8 mouse cellular contexts compared by ENCODE assay signal in the genomic region with DNA sequence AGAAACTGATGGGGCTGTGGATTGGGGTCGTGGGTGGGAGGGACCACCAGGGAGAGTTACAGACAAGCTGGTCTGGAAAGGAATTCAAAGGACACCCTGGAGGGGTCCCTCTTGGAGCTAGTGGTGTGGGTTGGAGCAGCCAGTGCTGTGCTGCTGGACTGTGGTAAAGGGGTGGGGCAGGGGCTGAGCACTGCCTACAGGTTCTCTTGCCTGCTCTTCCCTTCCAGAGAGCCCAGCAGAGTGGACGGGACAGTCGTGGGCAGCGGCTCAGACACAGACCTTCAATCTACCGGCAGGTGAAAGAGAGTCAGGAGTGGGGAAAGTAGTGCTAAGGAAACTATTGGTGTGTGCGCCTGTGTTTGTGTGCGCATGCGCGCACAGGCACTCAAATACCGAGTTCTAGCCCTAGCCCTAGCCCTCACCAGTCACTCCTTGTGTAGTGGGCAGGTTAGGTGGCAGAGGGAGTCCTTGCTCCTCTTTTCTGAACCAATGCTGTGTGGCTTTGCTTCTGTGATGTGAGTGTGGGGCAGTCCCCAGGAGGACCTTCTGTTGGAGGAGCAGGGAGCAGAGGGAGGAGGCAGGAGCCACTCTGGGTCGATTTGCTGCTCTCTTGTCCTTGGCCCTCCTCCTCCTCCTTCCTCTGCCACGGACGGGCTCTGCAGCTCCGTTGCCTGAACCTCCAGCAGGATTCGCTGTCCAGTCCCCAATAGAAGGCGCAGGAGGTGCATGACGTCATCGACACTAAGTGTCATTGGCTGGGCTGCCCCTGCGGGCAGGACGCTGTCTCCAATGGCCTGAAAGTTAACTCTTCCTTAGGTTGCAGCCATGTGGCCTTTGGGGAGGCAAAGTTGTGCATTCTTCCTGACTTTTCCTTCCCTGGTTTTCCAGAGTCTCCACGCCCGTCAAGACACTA. TPM values are rescaled to one million over a fixed set of nuclear protein-coding genes. Genes with fewer than 3 reads are reported as not detected.
DNase-seq lines count a peak whose midpoint lies in the region; ATAC-seq and TF ChIP-seq lines count a peak whose summit lies in the region.

No protein-coding gene starts in this region.

- TF ChIP-seq CTCF in E14TG2a.4 (conservative IDR thresholded peaks at IDR 0.05; ENCODE audit: low read length), result no peak

- WGBS in forebrain, embryonic 11.5 days, result 9% methylated on average over 22 of the region's 22 CpGs
- WGBS in heart, embryonic 16.5 days, result 13% methylated on average over 22 of the region's 22 CpGs
- 11% methylated on average over 22 of the region's 22 CpGs for WGBS in liver, embryonic 15.5 days (ENCODE audit: insufficient replicate concordance)
- WGBS in neural tube, embryonic 13.5 days, result 12% methylated on average over 22 of the region's 22 CpGs

- H3K4me2 ChIP-seq in forebrain, embryonic 11.5 days (ENCODE audit: low read depth, low read length, severe bottlenecking), result peak overlapping the region; percentile 48
- H3K4me2 ChIP-seq in heart, embryonic 16.5 days (ENCODE audit: low read depth, low read length), result peak overlapping the region; percentile 68
- H3K4me2 ChIP-seq in liver, embryonic 15.5 days, result peak overlapping the region; percentile 69
- H3K4me2 ChIP-seq in neural tube, embryonic 13.5 days, result peak overlapping the region; percentile 59

- peaks cover 80% of the 10 kb centered on the region for H3K4me1 ChIP-seq in E14TG2a.4 (replicated peaks; ENCODE audit: low read depth, low read length)
- peaks cover 34% of the 10 kb centered on the region for H3K4me1 ChIP-seq in forebrain, embryonic 11.5 days (replicated peaks; ENCODE audit: control insufficient read depth, insufficient read depth, low read length)
- H3K4me1 ChIP-seq in heart, embryonic 16.5 days (ENCODE audit: control insufficient read depth, insufficient read depth, low read length), result peaks cover 49% of the 10 kb centered on the region
- peaks cover 36% of the 10 kb centered on the region for H3K4me1 ChIP-seq in liver, embryonic 15.5 days (replicated peaks)
- H3K4me1 ChIP-seq in neural tube, embryonic 13.5 days (replicated peaks), result peaks cover 82% of the 10 kb centered on the region

- peak; percentile 92 for DNase-seq in c-Kit-positive CD71-positive TER-119-negative erythroid progenitor cells, embryonic 14.5 days (ENCODE audit: low read depth)
- DNase-seq in forebrain, embryonic 11.5 days (ENCODE audit: low spot score), result peak; percentile 93
- DNase-seq in kidney, postnatal 25 days, result peak; percentile 95 to 98
- DNase-seq in telencephalon, adult 2 months (ENCODE audit: low read depth, low spot score), result peak; percentile 91

- peaks cover 61% of the 10 kb centered on the region for H3K27me3 ChIP-seq in E14TG2a.4 (ENCODE audit: insufficient read depth, low read length)
- H3K27me3 ChIP-seq in forebrain, embryonic 11.5 days (ENCODE audit: control insufficient read depth, insufficient read depth, low read length), result peaks cover 23% of the 10 kb centered on the region
- H3K27me3 ChIP-seq in heart, embryonic 16.5 days (ENCODE audit: control insufficient read depth, insufficient read depth, low read length), result peaks cover 22% of the 10 kb centered on the region
- peaks cover 55% of the 10 kb centered on the region for H3K27me3 ChIP-seq in liver, embryonic 15.5 days
- peaks cover 20% of the 10 kb centered on the region for H3K27me3 ChIP-seq in neural tube, embryonic 13.5 days

- peak; percentile 89 for ATAC-seq in forebrain, embryonic 11.5 days (replicated peaks; ENCODE audit: low FRiP score)
- peak; percentile 87 for ATAC-seq in heart, embryonic 16.5 days (replicated peaks; ENCODE audit: extremely low read depth, insufficient read depth, low FRiP score)
- ATAC-seq in liver, embryonic 15.5 days (ENCODE audit: insufficient read depth), result peak; percentile 93
- ATAC-seq in neural tube, embryonic 13.5 days (ENCODE audit: low read depth), result peak; percentile 68

- H3K4me3 ChIP-seq in E14TG2a.4 (replicated peaks; ENCODE audit: low read length), result peak overlapping the region; percentile 76
- peak overlapping the region; percentile 22 for H3K4me3 ChIP-seq in forebrain, embryonic 11.5 days (ENCODE audit: low read depth, low read length)
- H3K4me3 ChIP-seq in heart, embryonic 16.5 days (ENCODE audit: low read length), result peak overlapping the region; percentile 49
- H3K4me3 ChIP-seq in liver, embryonic 15.5 days (replicated peaks), result peak overlapping the region; percentile 44
- peak overlapping the region; percentile 35 for H3K4me3 ChIP-seq in neural tube, embryonic 13.5 days

- H3K27ac ChIP-seq in forebrain, embryonic 11.5 days (ENCODE audit: low read depth, low read length), result peak overlapping the region; percentile 81
- H3K27ac ChIP-seq in heart, embryonic 16.5 days (ENCODE audit: low read length), result peak overlapping the region; percentile 91
- H3K27ac ChIP-seq in liver, embryonic 15.5 days (replicated peaks), result peak overlapping the region; percentile 80
- H3K27ac ChIP-seq in neural tube, embryonic 13.5 days (replicated peaks), result peak overlapping the region; percentile 93

- no peaks in the 10 kb centered on the region for H3K36me3 ChIP-seq in E14TG2a.4 (ENCODE audit: insufficient read depth, low read length)
- H3K36me3 ChIP-seq in forebrain, embryonic 11.5 days (ENCODE audit: control insufficient read depth, insufficient read depth, low read length), result no peaks in the 10 kb centered on the region
- H3K36me3 ChIP-seq in heart, embryonic 16.5 days (ENCODE audit: control insufficient read depth, insufficient read depth), result no peaks in the 10 kb centered on the region
- H3K36me3 ChIP-seq in liver, embryonic 15.5 days (replicated peaks), result no peaks in the 10 kb centered on the region
- no peaks in the 10 kb centered on the region for H3K36me3 ChIP-seq in neural tube, embryonic 13.5 days

- H3K9me3 ChIP-seq in E14TG2a.4 (ENCODE audit: low read length), result no peaks in the 10 kb centered on the region
- no peaks in the 10 kb centered on the region for H3K9me3 ChIP-seq in forebrain, embryonic 11.5 days (ENCODE audit: control insufficient read depth, low read length)
- H3K9me3 ChIP-seq in heart, embryonic 16.5 days (replicated peaks; ENCODE audit: control insufficient read depth, low read length), result no peaks in the 10 kb centered on the region
- H3K9me3 ChIP-seq in liver, embryonic 15.5 days (replicated peaks), result no peaks in the 10 kb centered on the region
- H3K9me3 ChIP-seq in neural tube, embryonic 13.5 days, result no peaks in the 10 kb centered on the region

- peak overlapping the region; percentile 52 for H3K9ac ChIP-seq in forebrain, embryonic 11.5 days (ENCODE audit: low read length)
- H3K9ac ChIP-seq in heart, embryonic 16.5 days (ENCODE audit: low read length), result peak overlapping the region; percentile 76
- peak overlapping the region; percentile 40 for H3K9ac ChIP-seq in liver, embryonic 15.5 days
- peak overlapping the region; percentile 64 for H3K9ac ChIP-seq in neural tube, embryonic 13.5 days

RNA-seq across cellular contexts. Expression of a gene that starts 3.5 kb away (rescaled TPM):
- polyA plus RNA-seq in forebrain, embryonic 11.5 days (2014; fragmentation: Nextera tagmentation; extraction: Ambion mirVana), result 1.7 TPM in 2 replicates
- polyA plus RNA-seq in heart, embryonic 16.5 days (2015; fragmentation: Nextera tagmentation; extraction: Ambion mirVana), result 11.6 and 12.3 TPM in 2 replicates
- 0.84 and 1.0 TPM in 2 replicates for polyA plus RNA-seq in liver, embryonic 15.5 days (2015; fragmentation: Nextera tagmentation; extraction: Ambion mirVana)
- 16.1 and 17.2 TPM in 2 replicates for polyA plus RNA-seq in neural tube, embryonic 13.5 days (2015; fragmentation: Nextera tagmentation; extraction: Ambion mirVana)

RNA-seq across cellular contexts. Expression of a gene that starts 4.2 kb away (rescaled TPM):
- polyA plus RNA-seq in forebrain, embryonic 11.5 days (2014; fragmentation: Nextera tagmentation; extraction: Ambion mirVana), result 0.23 and 0.67 TPM in 2 replicates
- 1.7 and 2.5 TPM in 2 replicates for polyA plus RNA-seq in heart, embryonic 16.5 days (2015; fragmentation: Nextera tagmentation; extraction: Ambion mirVana)
- 0.16 and 0.29 TPM in 2 replicates for polyA plus RNA-seq in liver, embryonic 15.5 days (2015; fragmentation: Nextera tagmentation; extraction: Ambion mirVana)
- 1.9 and 2.3 TPM in 2 replicates for polyA plus RNA-seq in neural tube, embryonic 13.5 days (2015; fragmentation: Nextera tagmentation; extraction: Ambion mirVana)

RNA-seq across cellular contexts. Expression of a gene that starts 30.7 kb away (rescaled TPM):
- 2.5 and 2.7 TPM in 2 replicates for polyA plus RNA-seq in forebrain, embryonic 11.5 days (2014; fragmentation: Nextera tagmentation; extraction: Ambion mirVana)
- 9.9 and 10.3 TPM in 2 replicates for polyA plus RNA-seq in heart, embryonic 16.5 days (2015; fragmentation: Nextera tagmentation; extraction: Ambion mirVana)
- polyA plus RNA-seq in liver, embryonic 15.5 days (2015; fragmentation: Nextera tagmentation; extraction: Ambion mirVana), result 7.2 and 7.5 TPM in 2 replicates
- 3.7 TPM in 2 replicates for polyA plus RNA-seq in neural tube, embryonic 13.5 days (2015; fragmentation: Nextera tagmentation; extraction: Ambion mirVana)

Comparison
In these comparisons a context has a peak if more than half of its experiments do, and no peak if none do; other contexts are left out.
1. Peak in every context shown above with its lines: DNase-seq, ATAC-seq, H3K4me3 ChIP-seq and H3K27ac ChIP-seq.
2. H3K4me3 ChIP-seq: peak in every context shown above with its lines; median percentile 76 in E14TG2a.4; 49 in heart, embryonic 16.5 days; 44 in liver, embryonic 15.5 days; 35 in neural tube, embryonic 13.5 days; 22 in forebrain, embryonic 11.5 days.